Mouse (Mus musculus): Measurements from ENCODE around the gene Fcer1g.
A peak's percentile ranks its signal among the peaks of the same experiment; 100 is the strongest.

Gene Fcer1g

GRCm38 (mm10) chr1:171234126-171234525 lies at the start of gene Fcer1g:
Gene Fcer1g (minus strand): TSS chr1:171234365.
- DNase-seq, result no peak

- DNase-seq, result no peak
Measured at GRCm38 (mm10) chr1:171283188-171284160, 49.3 kb upstream of the Fcer1g start.

GRCm38 (mm10) chr1:171282086-171282805 lies 48.1 kb upstream of the Fcer1g start:
- no peak for DNase-seq

GRCm38 (mm10) chr1:171281528-171281923 lies 47.4 kb upstream of the Fcer1g start:
- DNase-seq, result peak; percentile 85 to 91

GRCm38 (mm10) chr1:171280916-171281527 lies 46.9 kb upstream of the Fcer1g start, which contains the start of gene Ppox:
Gene Ppox (minus strand): TSS chr1:171281186.
- peak; percentile 90 to 98 for DNase-seq

GRCm38 (mm10) chr1:171280250-171280915 lies 46.2 kb upstream of the Fcer1g start:
- DNase-seq, result peak; percentile 54 to 64

GRCm38 (mm10) chr1:171279721-171280120 lies 45.6 kb upstream of the Fcer1g start:
- no peak for DNase-seq

- DNase-seq, result no peak
Measured at GRCm38 (mm10) chr1:171279012-171279705, 45.0 kb upstream of the Fcer1g start.

- no peak for DNase-seq
Measured at GRCm38 (mm10) chr1:171278436-171278835, 44.3 kb upstream of the Fcer1g start.

- DNase-seq, result no peak
Measured at GRCm38 (mm10) chr1:171277736-171278135, 43.6 kb upstream of the Fcer1g start.

- no peak for DNase-seq
Measured at GRCm38 (mm10) chr1:171276110-171276748, 42.1 kb upstream of the Fcer1g start.

- DNase-seq, result no peak
Measured at GRCm38 (mm10) chr1:171275144-171275734, 41.1 kb upstream of the Fcer1g start.

GRCm38 (mm10) chr1:171274171-171274570 lies 40.0 kb upstream of the Fcer1g start:
- no peak for DNase-seq

GRCm38 (mm10) chr1:171272086-171272485 lies 37.9 kb upstream of the Fcer1g start:
- no peak for DNase-seq

- no peak for DNase-seq
Measured at GRCm38 (mm10) chr1:171271622-171272021, 37.5 kb upstream of the Fcer1g start.

GRCm38 (mm10) chr1:171271196-171271595 lies 37.0 kb upstream of the Fcer1g start:
- DNase-seq, result no peak

- DNase-seq, result peak; percentile 76 to 82
Measured at GRCm38 (mm10) chr1:171270573-171270900, 36.4 kb upstream of the Fcer1g start.

- peak; percentile 97 to 99 for DNase-seq
Measured at GRCm38 (mm10) chr1:171269848-171270572, 35.8 kb upstream of the Fcer1g start, which contains the start of gene B4galt3. Gene B4galt3 (plus strand): TSS chr1:171270328.

- no peak for DNase-seq
Measured at GRCm38 (mm10) chr1:171268341-171268740, 34.2 kb upstream of the Fcer1g start.

Measured in kidney, postnatal 36 days (tissue).